Mouse (Mus musculus): ENCODE measurements at regions not wholly inside any gene's neighbourhood (a gene's known extent, or its start where the extent isn't known, plus 50 kb on each side); places are given as distances from the start of the nearest gene placed in this dataset.
"Not testable (repeated sequence)": the region's sequence is repeated elsewhere in the genome, so short reads cannot be mapped to it uniquely, and the experiment has no call there.

- no peak for DNase-seq
Measured at GRCm38 (mm10) chr13:83745961-83746360, 242.1 kb downstream of the Mef2c start.

- no peak for DNase-seq
Measured at GRCm38 (mm10) chr13:83747671-83748070, 243.8 kb downstream of the Mef2c start.

GRCm38 (mm10) chr13:83749376-83750150, 245.7 kb downstream of the Mef2c start:
- no peak for DNase-seq

- DNase-seq = no peak
Measured at GRCm38 (mm10) chr13:83750437-83750836, 246.6 kb downstream of the Mef2c start.

GRCm38 (mm10) chr13:83760387-83761170, 256.7 kb downstream of the Mef2c start:
- no peak for DNase-seq

GRCm38 (mm10) chr13:83762484-83762883, 258.6 kb downstream of the Mef2c start:
- no peak for DNase-seq

- DNase-seq = not testable (repeated sequence)
Measured at GRCm38 (mm10) chr13:83763288-83763687, 259.5 kb downstream of the Mef2c start.

- no peak for DNase-seq
Measured at GRCm38 (mm10) chr13:83785643-83786042, 281.8 kb downstream of the Mef2c start.

- no peak for DNase-seq
Measured at GRCm38 (mm10) chr13:83809535-83809934, 305.7 kb downstream of the Mef2c start.

GRCm38 (mm10) chr13:83820291-83820690, 316.5 kb downstream of the Mef2c start:
- DNase-seq = no peak

GRCm38 (mm10) chr13:83820721-83821120, 316.9 kb downstream of the Mef2c start:
- DNase-seq = no peak

- no peak for DNase-seq
Measured at GRCm38 (mm10) chr13:83824926-83825325, 321.1 kb downstream of the Mef2c start.

- DNase-seq = no peak
Measured at GRCm38 (mm10) chr13:83826841-83827463, 323.1 kb downstream of the Mef2c start.

GRCm38 (mm10) chr13:83865932-83866685, 356.0 kb upstream of the Tmem161b start:
- no peak for DNase-seq

- DNase-seq = no peak
Measured at GRCm38 (mm10) chr13:83867211-83867610, 354.9 kb upstream of the Tmem161b start.

- DNase-seq = no peak
Measured at GRCm38 (mm10) chr13:83867831-83868473, 354.1 kb upstream of the Tmem161b start.

- DNase-seq = no peak
Measured at GRCm38 (mm10) chr13:83868922-83869321, 353.2 kb upstream of the Tmem161b start.

GRCm38 (mm10) chr13:83872143-83872819, 349.8 kb upstream of the Tmem161b start:
- no peak for DNase-seq

GRCm38 (mm10) chr13:83872887-83873286, 349.2 kb upstream of the Tmem161b start:
- DNase-seq = no peak

- DNase-seq = no peak
Measured at GRCm38 (mm10) chr13:83879561-83879960, 342.5 kb upstream of the Tmem161b start.

GRCm38 (mm10) chr13:83880305-83880704, 341.8 kb upstream of the Tmem161b start:
- DNase-seq = no peak

GRCm38 (mm10) chr13:83880772-83881171, 341.3 kb upstream of the Tmem161b start:
- no peak for DNase-seq

All from thymus, postnatal 4 days (tissue).